Mouse (Mus musculus): ENCODE results near the gene Mfsd14a. TPM values are rescaled to one million over a fixed set of nuclear protein-coding genes. Genes with fewer than 3 reads are reported as not detected.

Gene Mfsd14a
- polyA plus RNA-seq, 2 experiments = 15.5 to 33.0 TPM

GRCm38 (mm10) chr3:116642373-116642772, 20.1 kb downstream of the Mfsd14a start:
- ATAC-seq (ENCODE audit: insufficient read depth) (0 out of 2 replicates have a peak, but pooled peaks have one; percentile 21), DNase-seq (ENCODE audit: low read depth in 3 of 3, low spot score in 3 of 3) (no peak)
- Histone ChIP-seq H3K9ac (replicated peaks) (no peak overlapping the region), H3K4me1 (replicated peaks; ENCODE audit: control insufficient read depth in 2 of 2, insufficient read depth in 2 of 2, low read length in 1 of 2) (no peaks in the 10 kb centered on the region; a peak in 1 of 4 replicates), H3K27ac (no peak overlapping the region), H3K4me2 (ENCODE audit: low read depth) (no peak overlapping the region), H3K27me3 (ENCODE audit: control insufficient read depth, insufficient read depth, low read length) (no peaks in the 10 kb centered on the region), H3K4me3 (ENCODE audit: insufficient read depth in 1 of 2, low read depth in 2 of 2, low read length in 2 of 2) (no peak overlapping the region), H3K9me3 (ENCODE audit: control insufficient read depth, low read length) (no peaks in the 10 kb centered on the region), H3K36me3 (replicated peaks; ENCODE audit: control insufficient read depth, insufficient read depth, low read depth) (peaks cover 48% of the 10 kb centered on the region)
- TF ChIP-seq CTCF (IDR thresholded peaks at IDR 0.05; ENCODE audit: low read depth) (no peak), EP300 (IDR thresholded peaks at IDR 0.05; ENCODE audit: low read depth) (no peak)
- 59% methylated on average over 2 of the region's 2 CpGs for WGBS (ENCODE audit: insufficient replicate concordance)

DNA sequence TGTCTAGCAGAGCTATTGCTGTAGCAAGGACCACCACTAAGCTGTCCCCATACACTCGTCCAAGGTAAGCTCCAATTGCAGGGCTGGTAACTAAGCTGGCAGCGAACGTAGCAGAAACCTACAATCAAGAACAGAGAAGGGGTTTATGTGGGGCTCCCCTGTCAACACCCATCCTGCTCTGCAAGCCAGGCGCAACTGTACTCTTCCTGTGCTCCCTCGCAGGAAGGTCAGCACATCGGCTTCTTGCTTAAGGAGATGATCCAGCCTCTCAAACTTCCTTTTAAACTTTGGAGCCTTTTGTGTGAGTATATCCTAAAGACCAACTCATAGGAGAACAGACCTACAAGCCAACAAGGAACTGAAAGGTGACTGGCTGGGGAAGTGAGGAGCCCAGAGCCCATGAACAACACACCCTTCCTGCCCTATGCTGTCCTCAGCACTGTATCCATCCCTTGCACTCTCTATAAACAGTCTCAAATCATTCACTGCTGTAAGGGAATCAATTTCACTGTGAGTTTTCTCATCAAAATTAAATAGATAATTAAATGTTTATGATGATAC, 20.6 kb downstream of the Mfsd14a start:
- no peaks in the 10 kb centered on the region for H3K27me3 ChIP-seq (ENCODE audit: control insufficient read depth, insufficient read depth, low read length)
- DNase-seq (ENCODE audit: low read depth in 3 of 3, low spot score in 3 of 3) (no peak), ATAC-seq (ENCODE audit: insufficient read depth) (no peak)
- TF ChIP-seq CTCF (IDR thresholded peaks at IDR 0.05; ENCODE audit: low read depth) = no peak
- no peak for TF ChIP-seq EP300 (IDR thresholded peaks at IDR 0.05; ENCODE audit: low read depth)
- no peak overlapping the region for H3K27ac ChIP-seq
- no peaks in the 10 kb centered on the region for H3K9me3 ChIP-seq (ENCODE audit: control insufficient read depth, low read length)
- no peak overlapping the region for H3K9ac ChIP-seq (replicated peaks)
- no peak overlapping the region for H3K4me2 ChIP-seq (ENCODE audit: low read depth)
- H3K4me3 ChIP-seq (ENCODE audit: insufficient read depth in 1 of 2, low read depth in 2 of 2, low read length in 2 of 2) = no peak overlapping the region
- H3K4me1 ChIP-seq (replicated peaks; ENCODE audit: control insufficient read depth in 2 of 2, insufficient read depth in 2 of 2, low read length in 1 of 2) = no peaks in the 10 kb centered on the region; a peak in 1 of 4 replicates
- H3K36me3 ChIP-seq (replicated peaks; ENCODE audit: control insufficient read depth, insufficient read depth, low read depth) = peaks cover 46% of the 10 kb centered on the region
- WGBS (ENCODE audit: insufficient replicate concordance) = 84% methylated on average over 6 of the region's 6 CpGs

- Histone ChIP-seq H3K9me3 (ENCODE audit: control insufficient read depth, low read length) (no peaks in the 10 kb centered on the region), H3K27ac (no peak overlapping the region), H3K4me2 (ENCODE audit: low read depth) (no peak overlapping the region), H3K36me3 (replicated peaks; ENCODE audit: control insufficient read depth, insufficient read depth, low read depth) (peaks cover 50% of the 10 kb centered on the region), H3K4me3 (ENCODE audit: insufficient read depth in 1 of 2, low read depth in 2 of 2, low read length in 2 of 2) (no peak overlapping the region), H3K27me3 (ENCODE audit: control insufficient read depth, insufficient read depth, low read length) (no peaks in the 10 kb centered on the region), H3K9ac (replicated peaks) (no peak overlapping the region), H3K4me1 (replicated peaks; ENCODE audit: control insufficient read depth in 2 of 2, insufficient read depth in 2 of 2, low read length in 1 of 2) (no peaks in the 10 kb centered on the region; a peak in 1 of 4 replicates)
- TF ChIP-seq EP300 (IDR thresholded peaks at IDR 0.05; ENCODE audit: low read depth) (no peak), CTCF (IDR thresholded peaks at IDR 0.05; ENCODE audit: low read depth) (no peak)
- peak; percentile 65; the same call in 1 of the 2 replicates for ATAC-seq (ENCODE audit: insufficient read depth)
- WGBS (ENCODE audit: insufficient replicate concordance) = 54% methylated on average over 1 of the region's 1 CpGs
- peak in 1 of 3 experiments; percentile 35 for DNase-seq (ENCODE audit: low read depth in 3 of 3, low spot score in 3 of 3)
Measured at GRCm38 (mm10) chr3:116640024-116640423, 22.5 kb downstream of the Mfsd14a start.

DNA sequence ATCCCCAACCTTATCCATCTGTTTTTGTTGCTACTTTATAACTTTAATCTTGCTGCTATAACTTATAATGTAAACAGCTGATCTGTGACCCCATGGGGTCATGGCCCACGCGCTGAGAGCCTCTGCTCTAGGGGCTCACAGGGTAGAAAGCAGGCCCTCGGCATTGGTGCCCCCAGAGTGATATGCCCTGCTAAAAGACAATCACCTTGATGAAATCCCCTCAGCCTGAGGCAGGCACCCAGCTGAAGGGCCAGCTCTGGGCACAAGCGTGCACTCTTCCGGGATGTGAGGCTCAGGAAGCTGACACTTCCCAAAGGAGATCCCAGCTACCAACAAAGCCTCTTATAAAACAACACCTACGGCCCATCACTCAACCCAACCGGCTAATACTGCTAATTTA, 23.9 kb downstream of the Mfsd14a start:
- ATAC-seq (ENCODE audit: insufficient read depth) (no peak), DNase-seq (ENCODE audit: low read depth in 3 of 3, low spot score in 3 of 3) (no peak)
- no peak overlapping the region for H3K27ac ChIP-seq
- no peaks in the 10 kb centered on the region for H3K9me3 ChIP-seq (ENCODE audit: control insufficient read depth, low read length)
- no peak for TF ChIP-seq CTCF (IDR thresholded peaks at IDR 0.05; ENCODE audit: low read depth)
- no peak for TF ChIP-seq EP300 (IDR thresholded peaks at IDR 0.05; ENCODE audit: low read depth)
- no peaks in the 10 kb centered on the region for H3K27me3 ChIP-seq (ENCODE audit: control insufficient read depth, insufficient read depth, low read length)
- WGBS (ENCODE audit: insufficient replicate concordance) = 87% methylated on average over 7 of the region's 7 CpGs
- H3K4me2 ChIP-seq (ENCODE audit: low read depth) = no peak overlapping the region
- H3K4me3 ChIP-seq (ENCODE audit: insufficient read depth in 1 of 2, low read depth in 2 of 2, low read length in 2 of 2) = no peak overlapping the region
- H3K9ac ChIP-seq (replicated peaks) = no peak overlapping the region
- no peaks in the 10 kb centered on the region; a peak in 1 of 4 replicates for H3K4me1 ChIP-seq (replicated peaks; ENCODE audit: control insufficient read depth in 2 of 2, insufficient read depth in 2 of 2, low read length in 1 of 2)
- peaks cover 54% of the 10 kb centered on the region for H3K36me3 ChIP-seq (replicated peaks; ENCODE audit: control insufficient read depth, insufficient read depth, low read depth)

DNA sequence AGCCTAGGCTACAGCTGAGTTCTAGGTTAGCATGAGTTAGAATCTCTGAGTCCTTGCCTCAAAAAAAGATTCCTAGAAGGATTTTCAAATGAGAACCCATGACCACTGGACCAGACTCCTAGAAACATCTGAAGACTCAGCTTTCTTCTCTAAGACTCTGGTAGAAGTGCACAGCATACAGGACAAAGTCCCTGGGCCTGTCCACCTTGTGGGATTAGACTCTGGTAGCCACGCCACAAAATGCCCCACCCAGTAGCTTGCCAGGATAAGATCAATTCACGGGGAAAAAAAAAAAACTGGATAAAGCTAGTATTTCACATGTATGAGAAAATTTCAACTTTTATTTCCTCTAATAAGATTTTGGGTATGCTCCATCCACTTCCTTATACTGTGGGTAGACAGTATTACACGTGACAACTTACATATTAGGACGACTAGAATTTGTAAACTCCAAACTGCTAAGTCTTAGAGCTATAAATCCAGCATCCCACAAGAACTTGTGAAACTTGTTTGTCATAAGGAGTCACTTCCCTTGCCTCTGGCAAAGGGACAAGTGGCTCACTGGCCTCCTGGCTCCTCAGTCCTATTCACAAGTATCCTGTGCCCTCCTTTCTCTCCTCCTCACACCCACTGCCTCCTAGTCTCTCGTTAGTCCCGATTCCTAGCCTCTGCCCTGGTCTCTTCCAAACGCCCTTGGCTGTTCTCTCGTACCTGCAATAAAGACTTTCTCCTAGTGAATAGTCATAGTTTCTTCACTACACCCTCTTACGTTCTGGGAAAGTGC, 24.6 kb downstream of the Mfsd14a start:
- WGBS (ENCODE audit: insufficient replicate concordance) = 72% methylated on average over 9 of the region's 9 CpGs
- Histone ChIP-seq H3K27ac (no peak overlapping the region), H3K36me3 (replicated peaks; ENCODE audit: control insufficient read depth, insufficient read depth, low read depth) (peaks cover 52% of the 10 kb centered on the region), H3K4me3 (ENCODE audit: insufficient read depth in 1 of 2, low read depth in 2 of 2, low read length in 2 of 2) (no peak overlapping the region), H3K27me3 (ENCODE audit: control insufficient read depth, insufficient read depth, low read length) (no peaks in the 10 kb centered on the region), H3K9me3 (ENCODE audit: control insufficient read depth, low read length) (no peaks in the 10 kb centered on the region), H3K4me1 (replicated peaks; ENCODE audit: control insufficient read depth in 2 of 2, insufficient read depth in 2 of 2, low read length in 1 of 2) (no peaks in the 10 kb centered on the region; a peak in 1 of 4 replicates), H3K4me2 (ENCODE audit: low read depth) (no peak overlapping the region), H3K9ac (replicated peaks) (no peak overlapping the region)
- ATAC-seq (ENCODE audit: insufficient read depth) (no peak), DNase-seq (ENCODE audit: low read depth in 3 of 3, low spot score in 3 of 3) (no peak)
- TF ChIP-seq EP300 (IDR thresholded peaks at IDR 0.05; ENCODE audit: low read depth) (no peak), CTCF (IDR thresholded peaks at IDR 0.05; ENCODE audit: low read depth) (no peak)
